Mouse (Mus musculus): ENCODE measurements around the gene Galnt7. TPM values are rescaled to one million over a fixed set of nuclear protein-coding genes. Genes with fewer than 3 reads are reported as not detected.
A peak's percentile ranks its signal among the peaks of the same experiment; 100 is the strongest.

Gene Galnt7
- polyA plus RNA-seq, 1 experiment, result 5.2 TPM

GRCm38 (mm10) chr8:57653768-57654125 lies 915 bp upstream of the Galnt7 start:
- TF ChIP-seq POLR2A (IDR thresholded peaks at IDR 0.05; ENCODE audit: borderline replicate concordance, control insufficient read depth, low read depth, low read length), result no peak
- TF ChIP-seq CTCF (IDR thresholded peaks at IDR 0.05; ENCODE audit: control insufficient read depth, insufficient read depth, low read length), result no peak
- 3% methylated on average over 7 of the region's 7 CpGs for WGBS
- Histone ChIP-seq H3K4me3 (replicated peaks; ENCODE audit: control insufficient read depth, low read depth, low read length) (peak overlapping the region; percentile 13), H3K27ac (ENCODE audit: control insufficient read depth, insufficient read depth, low read depth, low read length, poor library complexity) (no peak overlapping the region), H3K4me1 (ENCODE audit: control insufficient read depth, insufficient read depth, low read length) (no peaks in the 10 kb centered on the region; the same call in 1 of the 2 replicates)

- Histone ChIP-seq H3K27ac (ENCODE audit: control insufficient read depth, insufficient read depth, low read depth, low read length, poor library complexity) (peak overlapping the region; percentile 40), H3K4me1 (ENCODE audit: control insufficient read depth, insufficient read depth, low read length) (no peaks in the 10 kb centered on the region; the same call in 1 of the 2 replicates), H3K4me3 (replicated peaks; ENCODE audit: control insufficient read depth, low read depth, low read length) (peak overlapping the region; percentile 60)
- under 1% methylated on average over 27 of the region's 38 CpGs for WGBS
- no peak for TF ChIP-seq POLR2A (IDR thresholded peaks at IDR 0.05; ENCODE audit: borderline replicate concordance, control insufficient read depth, low read depth, low read length)
- no peak for TF ChIP-seq CTCF (IDR thresholded peaks at IDR 0.05; ENCODE audit: control insufficient read depth, insufficient read depth, low read length)
Observed at GRCm38 (mm10) chr8:57653056-57653767, 380 bp upstream of the Galnt7 start.

GRCm38 (mm10) chr8:57651689-57652455 lies 960 bp downstream of the Galnt7 start:
- H3K27ac ChIP-seq (ENCODE audit: control insufficient read depth, insufficient read depth, low read depth, low read length, poor library complexity), result peak overlapping the region; percentile 91
- WGBS, result under 1% methylated on average over 90 of the region's 91 CpGs
- TF ChIP-seq POLR2A (IDR thresholded peaks at IDR 0.05; ENCODE audit: borderline replicate concordance, control insufficient read depth, low read depth, low read length) (peak; percentile 44; the same call in 1 of the 2 replicates), CTCF (IDR thresholded peaks at IDR 0.05; ENCODE audit: control insufficient read depth, insufficient read depth, low read length) (no peak)
- H3K4me3 ChIP-seq (replicated peaks; ENCODE audit: control insufficient read depth, low read depth, low read length), result peak overlapping the region; percentile 71
- no peaks in the 10 kb centered on the region; the same call in 1 of the 2 replicates for H3K4me1 ChIP-seq (ENCODE audit: control insufficient read depth, insufficient read depth, low read length)

- Histone ChIP-seq H3K4me1 (ENCODE audit: control insufficient read depth, insufficient read depth, low read length) (no peaks in the 10 kb centered on the region; the same call in 1 of the 2 replicates), H3K27ac (ENCODE audit: control insufficient read depth, insufficient read depth, low read depth, low read length, poor library complexity) (no peak overlapping the region), H3K4me3 (replicated peaks; ENCODE audit: control insufficient read depth, low read depth, low read length) (peak overlapping the region; percentile 71)
- TF ChIP-seq POLR2A (IDR thresholded peaks at IDR 0.05; ENCODE audit: borderline replicate concordance, control insufficient read depth, low read depth, low read length), result no peak
- TF ChIP-seq CTCF (IDR thresholded peaks at IDR 0.05; ENCODE audit: control insufficient read depth, insufficient read depth, low read length), result no peak
- WGBS, result under 1% methylated on average over 8 of the region's 8 CpGs
Observed at GRCm38 (mm10) chr8:57651357-57651688, 1.5 kb downstream of the Galnt7 start.

GRCm38 (mm10) chr8:57650216-57650615 lies 2.6 kb downstream of the Galnt7 start:
- Histone ChIP-seq H3K4me1 (ENCODE audit: control insufficient read depth, insufficient read depth, low read length) (no peaks in the 10 kb centered on the region; the same call in 1 of the 2 replicates), H3K4me3 (replicated peaks; ENCODE audit: control insufficient read depth, low read depth, low read length) (no peak overlapping the region), H3K27ac (ENCODE audit: control insufficient read depth, insufficient read depth, low read depth, low read length, poor library complexity) (no peak overlapping the region)
- TF ChIP-seq CTCF (IDR thresholded peaks at IDR 0.05; ENCODE audit: control insufficient read depth, insufficient read depth, low read length) (no peak), POLR2A (IDR thresholded peaks at IDR 0.05; ENCODE audit: borderline replicate concordance, control insufficient read depth, low read depth, low read length) (no peak)
- 69% methylated on average over 6 of the region's 6 CpGs for whole genome bisulfite sequencing

GRCm38 (mm10) chr8:57647566-57647965 lies 5.3 kb downstream of the Galnt7 start:
- WGBS, result 37% methylated on average over 3 of the region's 3 CpGs
- Histone ChIP-seq H3K4me3 (replicated peaks; ENCODE audit: control insufficient read depth, low read depth, low read length) (no peak overlapping the region), H3K4me1 (ENCODE audit: control insufficient read depth, insufficient read depth, low read length) (no peaks in the 10 kb centered on the region), H3K27ac (ENCODE audit: control insufficient read depth, insufficient read depth, low read depth, low read length, poor library complexity) (no peak overlapping the region)
- TF ChIP-seq CTCF (IDR thresholded peaks at IDR 0.05; ENCODE audit: control insufficient read depth, insufficient read depth, low read length) (no peak), POLR2A (IDR thresholded peaks at IDR 0.05; ENCODE audit: borderline replicate concordance, control insufficient read depth, low read depth, low read length) (no peak)

- TF ChIP-seq POLR2A (IDR thresholded peaks at IDR 0.05; ENCODE audit: borderline replicate concordance, control insufficient read depth, low read depth, low read length), result no peak
- TF ChIP-seq CTCF (IDR thresholded peaks at IDR 0.05; ENCODE audit: control insufficient read depth, insufficient read depth, low read length), result no peak
- 61% methylated on average over 6 of the region's 6 CpGs for WGBS
- Histone ChIP-seq H3K27ac (ENCODE audit: control insufficient read depth, insufficient read depth, low read depth, low read length, poor library complexity) (no peak overlapping the region), H3K4me3 (replicated peaks; ENCODE audit: control insufficient read depth, low read depth, low read length) (no peak overlapping the region), H3K4me1 (ENCODE audit: control insufficient read depth, insufficient read depth, low read length) (no peaks in the 10 kb centered on the region)
Observed at GRCm38 (mm10) chr8:57644281-57644680, 8.6 kb downstream of the Galnt7 start.

GRCm38 (mm10) chr8:57642722-57643121 lies 10.1 kb downstream of the Galnt7 start:
- Histone ChIP-seq H3K4me1 (ENCODE audit: control insufficient read depth, insufficient read depth, low read length) (no peaks in the 10 kb centered on the region; the same call in 1 of the 2 replicates), H3K4me3 (replicated peaks; ENCODE audit: control insufficient read depth, low read depth, low read length) (no peak overlapping the region), H3K27ac (ENCODE audit: control insufficient read depth, insufficient read depth, low read depth, low read length, poor library complexity) (no peak overlapping the region)
- TF ChIP-seq POLR2A (IDR thresholded peaks at IDR 0.05; ENCODE audit: borderline replicate concordance, control insufficient read depth, low read depth, low read length) (no peak), CTCF (IDR thresholded peaks at IDR 0.05; ENCODE audit: control insufficient read depth, insufficient read depth, low read length) (no peak)
- 78% methylated on average over 5 of the region's 5 CpGs for WGBS
